Mouse (Mus musculus): ENCODE results near the gene Dhx29. TPM values are rescaled to one million over a fixed set of nuclear protein-coding genes. Genes with fewer than 3 reads are reported as not detected.

The Dhx29 gene
- polyA plus RNA-seq, 1 experiment: 34.9 TPM

DNA sequence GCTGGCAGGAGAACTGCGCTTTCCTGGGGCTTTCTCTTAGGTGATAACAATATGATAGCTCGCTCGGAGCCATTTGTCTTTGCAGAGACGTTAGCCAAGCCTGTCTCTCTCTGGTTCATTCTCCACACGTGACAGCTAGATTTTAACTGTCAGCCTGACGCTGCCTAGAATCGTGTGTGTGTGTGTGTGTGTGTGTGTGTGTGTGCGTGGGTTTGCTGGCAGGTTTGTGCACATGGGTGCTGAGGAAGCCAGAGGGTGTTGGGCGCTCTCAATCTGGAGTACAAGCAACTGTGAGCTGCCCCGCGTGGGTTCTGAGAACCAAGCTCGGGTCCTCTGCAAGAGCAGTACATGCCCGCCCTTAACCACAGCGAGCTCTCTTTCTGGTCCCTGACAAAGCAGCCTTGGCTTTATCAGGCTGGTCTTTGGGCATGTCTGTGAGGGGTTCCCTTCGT lies 14.7 kb downstream of the Dhx29 start:
- peaks cover 21% of the 10 kb centered on the region for H3K36me3 ChIP-seq (ENCODE audit: control insufficient read depth, insufficient read depth, low read length, poor library complexity, severe bottlenecking)
- H3K4me1 ChIP-seq (ENCODE audit: control insufficient read depth, insufficient read depth, low read length): no peaks in the 10 kb centered on the region
- no peak overlapping the region for H3K27ac ChIP-seq (ENCODE audit: insufficient read depth, low read length)
- H3K9ac ChIP-seq (ENCODE audit: low read depth, poor library complexity, severe bottlenecking): no peak overlapping the region
- no peaks in the 10 kb centered on the region for H3K9me3 ChIP-seq (replicated peaks; ENCODE audit: control insufficient read depth, insufficient read depth, low read length, poor library complexity, severe bottlenecking)
- H3K27me3 ChIP-seq (ENCODE audit: control insufficient read depth, insufficient read depth, low read length, poor library complexity, severe bottlenecking): no peaks in the 10 kb centered on the region
- H3K4me3 ChIP-seq (ENCODE audit: low read depth, low read length): no peak overlapping the region
- TF ChIP-seq CTCF (IDR thresholded peaks at IDR 0.05; ENCODE audit: low read depth, low read length) (no peak), POLR2A (IDR thresholded peaks at IDR 0.05; ENCODE audit: insufficient read depth, low read length) (no peak), EP300 (IDR thresholded peaks at IDR 0.05; ENCODE audit: insufficient read depth, low read depth, low read length) (no peak)

DNA sequence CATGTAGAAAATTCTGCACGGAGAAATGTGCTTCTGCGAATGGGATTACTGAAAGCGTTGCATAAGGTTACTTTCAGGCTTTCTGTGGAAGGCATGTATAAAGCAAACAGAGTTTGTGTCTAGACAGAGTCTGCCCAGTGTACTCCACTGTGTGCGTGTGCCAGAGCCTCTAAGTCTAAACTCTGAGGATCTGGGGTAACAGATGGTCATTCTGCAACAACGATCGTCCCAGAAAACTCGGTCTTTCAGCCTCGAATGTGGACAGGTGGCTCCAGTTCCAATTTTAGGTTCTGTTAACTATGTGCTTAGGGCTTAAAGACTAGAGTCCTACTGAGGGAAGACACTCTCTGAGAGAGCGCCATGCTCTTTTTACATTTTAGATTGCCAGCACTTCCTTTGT lies 18.1 kb downstream of the Dhx29 start:
- TF ChIP-seq POLR2A (IDR thresholded peaks at IDR 0.05; ENCODE audit: insufficient read depth, low read length) (no peak), CTCF (IDR thresholded peaks at IDR 0.05; ENCODE audit: low read depth, low read length) (no peak), EP300 (IDR thresholded peaks at IDR 0.05; ENCODE audit: insufficient read depth, low read depth, low read length) (no peak)

DNA sequence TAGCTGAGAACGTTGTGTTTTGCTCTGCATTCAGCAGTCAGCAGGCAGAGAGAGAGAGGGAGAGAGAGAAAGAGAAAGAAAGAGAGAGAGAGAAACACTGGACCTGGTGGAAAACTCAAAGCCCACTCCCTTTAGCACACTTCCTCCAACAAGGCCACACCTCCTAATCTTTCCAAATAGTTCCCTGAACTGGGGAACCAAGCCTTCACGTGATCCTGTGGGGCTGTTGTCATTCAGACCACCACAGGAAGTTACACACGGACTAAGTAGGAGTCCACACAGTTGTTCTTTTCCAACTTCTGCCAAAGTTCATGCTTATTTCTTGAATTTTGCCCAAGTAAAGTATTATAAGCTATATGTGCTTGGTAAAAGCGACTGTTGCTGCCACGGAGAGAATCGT lies 18.6 kb downstream of the Dhx29 start:
- peaks cover 24% of the 10 kb centered on the region for H3K36me3 ChIP-seq (ENCODE audit: control insufficient read depth, insufficient read depth, low read length, poor library complexity, severe bottlenecking)

More for the DNA sequence above, 18.1 kb downstream of the Dhx29 start:
- H3K27me3 ChIP-seq (ENCODE audit: control insufficient read depth, insufficient read depth, low read length, poor library complexity, severe bottlenecking): no peaks in the 10 kb centered on the region
- no peak overlapping the region for H3K4me3 ChIP-seq (ENCODE audit: low read depth, low read length)
- no peaks in the 10 kb centered on the region for H3K9me3 ChIP-seq (replicated peaks; ENCODE audit: control insufficient read depth, insufficient read depth, low read length, poor library complexity, severe bottlenecking)
- H3K4me1 ChIP-seq (ENCODE audit: control insufficient read depth, insufficient read depth, low read length): no peaks in the 10 kb centered on the region
- H3K9ac ChIP-seq (ENCODE audit: low read depth, poor library complexity, severe bottlenecking): no peak overlapping the region
- peaks cover 24% of the 10 kb centered on the region for H3K36me3 ChIP-seq (ENCODE audit: control insufficient read depth, insufficient read depth, low read length, poor library complexity, severe bottlenecking)
- no peak overlapping the region for H3K27ac ChIP-seq (ENCODE audit: insufficient read depth, low read length)

DNA sequence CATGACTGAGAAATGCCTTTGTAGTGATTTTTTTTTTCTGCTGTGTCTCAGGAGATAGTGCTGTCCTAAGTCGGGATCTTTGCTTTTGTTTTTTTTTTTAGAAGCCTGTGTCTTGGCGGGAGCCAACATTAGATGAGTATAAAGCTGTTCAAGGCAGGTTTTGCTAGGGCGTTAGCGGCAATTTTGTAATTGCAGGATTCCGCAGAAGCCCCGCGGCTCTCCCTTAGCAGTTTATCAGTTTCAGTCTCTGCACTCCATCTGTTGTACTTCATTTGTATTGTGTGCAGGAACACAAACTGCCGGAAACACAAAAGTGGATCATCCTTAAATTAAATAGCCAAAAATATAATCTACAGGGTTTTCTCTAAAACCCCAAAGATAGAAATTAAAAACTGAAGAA lies 26.8 kb downstream of the Dhx29 start:
- Histone ChIP-seq H3K9ac (ENCODE audit: low read depth, poor library complexity, severe bottlenecking) (no peak overlapping the region), H3K9me3 (replicated peaks; ENCODE audit: control insufficient read depth, insufficient read depth, low read length, poor library complexity, severe bottlenecking) (no peaks in the 10 kb centered on the region), H3K27me3 (ENCODE audit: control insufficient read depth, insufficient read depth, low read length, poor library complexity, severe bottlenecking) (no peaks in the 10 kb centered on the region), H3K36me3 (ENCODE audit: control insufficient read depth, insufficient read depth, low read length, poor library complexity, severe bottlenecking) (peaks cover 33% of the 10 kb centered on the region), H3K27ac (ENCODE audit: insufficient read depth, low read length) (no peak overlapping the region), H3K4me1 (ENCODE audit: control insufficient read depth, insufficient read depth, low read length) (no peaks in the 10 kb centered on the region), H3K4me3 (ENCODE audit: low read depth, low read length) (no peak overlapping the region)
- TF ChIP-seq CTCF (IDR thresholded peaks at IDR 0.05; ENCODE audit: low read depth, low read length) (no peak), POLR2A (IDR thresholded peaks at IDR 0.05; ENCODE audit: insufficient read depth, low read length) (no peak), EP300 (IDR thresholded peaks at IDR 0.05; ENCODE audit: insufficient read depth, low read depth, low read length) (no peak)

More for the DNA sequence above, 18.6 kb downstream of the Dhx29 start:
- no peak for TF ChIP-seq CTCF (IDR thresholded peaks at IDR 0.05; ENCODE audit: low read depth, low read length)
- no peak for TF ChIP-seq POLR2A (IDR thresholded peaks at IDR 0.05; ENCODE audit: insufficient read depth, low read length)
- no peak for TF ChIP-seq EP300 (IDR thresholded peaks at IDR 0.05; ENCODE audit: insufficient read depth, low read depth, low read length)
- Histone ChIP-seq H3K9me3 (replicated peaks; ENCODE audit: control insufficient read depth, insufficient read depth, low read length, poor library complexity, severe bottlenecking) (no peaks in the 10 kb centered on the region), H3K9ac (ENCODE audit: low read depth, poor library complexity, severe bottlenecking) (no peak overlapping the region), H3K27me3 (ENCODE audit: control insufficient read depth, insufficient read depth, low read length, poor library complexity, severe bottlenecking) (no peaks in the 10 kb centered on the region), H3K4me3 (ENCODE audit: low read depth, low read length) (no peak overlapping the region), H3K4me1 (ENCODE audit: control insufficient read depth, insufficient read depth, low read length) (no peaks in the 10 kb centered on the region), H3K27ac (ENCODE audit: insufficient read depth, low read length) (no peak overlapping the region)

DNA sequence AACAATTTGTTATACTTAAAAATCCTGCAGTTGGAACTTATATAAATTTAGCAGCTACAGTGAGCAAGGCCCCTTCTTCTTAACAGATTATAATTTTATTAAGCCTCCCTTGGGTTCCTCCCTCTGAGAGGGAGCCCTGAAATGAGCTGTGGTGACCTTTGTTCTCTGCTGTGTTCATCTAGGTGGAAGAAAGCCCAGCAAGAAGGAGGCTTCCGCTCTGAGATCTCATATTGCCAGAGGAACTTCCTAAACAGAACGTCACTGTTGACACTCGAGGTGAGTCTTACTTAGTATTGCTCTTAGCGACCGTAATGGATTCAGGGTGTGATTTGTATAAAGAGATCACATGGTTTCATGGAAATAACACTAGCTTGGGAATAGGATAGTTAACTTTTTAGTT lies 35.8 kb downstream of the Dhx29 start:
- Histone ChIP-seq H3K9ac (ENCODE audit: low read depth, poor library complexity, severe bottlenecking) (no peak overlapping the region), H3K4me1 (ENCODE audit: control insufficient read depth, insufficient read depth, low read length) (no peaks in the 10 kb centered on the region), H3K27me3 (ENCODE audit: control insufficient read depth, insufficient read depth, low read length, poor library complexity, severe bottlenecking) (no peaks in the 10 kb centered on the region), H3K36me3 (ENCODE audit: control insufficient read depth, insufficient read depth, low read length, poor library complexity, severe bottlenecking) (peaks cover 30% of the 10 kb centered on the region), H3K9me3 (replicated peaks; ENCODE audit: control insufficient read depth, insufficient read depth, low read length, poor library complexity, severe bottlenecking) (no peaks in the 10 kb centered on the region), H3K27ac (ENCODE audit: insufficient read depth, low read length) (no peak overlapping the region), H3K4me3 (ENCODE audit: low read depth, low read length) (no peak overlapping the region)
- TF ChIP-seq CTCF (IDR thresholded peaks at IDR 0.05; ENCODE audit: low read depth, low read length) (no peak), POLR2A (IDR thresholded peaks at IDR 0.05; ENCODE audit: insufficient read depth, low read length) (no peak), EP300 (IDR thresholded peaks at IDR 0.05; ENCODE audit: insufficient read depth, low read depth, low read length) (no peak)

DNA sequence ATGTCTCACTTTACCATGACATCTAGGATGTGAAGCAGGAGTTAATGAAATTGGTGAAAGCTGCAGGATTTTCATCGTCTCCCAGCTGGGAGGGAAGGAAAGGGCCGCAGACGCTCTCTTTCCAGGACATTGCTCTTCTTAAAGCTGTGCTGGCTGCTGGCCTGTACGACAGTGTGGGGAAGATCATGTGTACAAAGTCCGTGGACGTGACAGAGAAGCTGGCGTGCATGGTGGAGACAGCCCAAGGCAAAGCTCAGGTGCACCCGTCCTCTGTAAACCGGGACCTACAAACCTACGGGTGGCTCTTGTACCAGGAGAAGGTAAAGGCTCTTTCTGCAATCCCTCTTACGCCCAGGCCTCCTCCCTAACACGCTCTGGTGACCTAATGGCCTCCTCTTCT lies 37.2 kb downstream of the Dhx29 start:
- Histone ChIP-seq H3K27ac (ENCODE audit: insufficient read depth, low read length) (no peak overlapping the region), H3K4me3 (ENCODE audit: low read depth, low read length) (no peak overlapping the region), H3K4me1 (ENCODE audit: control insufficient read depth, insufficient read depth, low read length) (no peaks in the 10 kb centered on the region), H3K36me3 (ENCODE audit: control insufficient read depth, insufficient read depth, low read length, poor library complexity, severe bottlenecking) (peaks cover 27% of the 10 kb centered on the region), H3K27me3 (ENCODE audit: control insufficient read depth, insufficient read depth, low read length, poor library complexity, severe bottlenecking) (no peaks in the 10 kb centered on the region), H3K9me3 (replicated peaks; ENCODE audit: control insufficient read depth, insufficient read depth, low read length, poor library complexity, severe bottlenecking) (no peaks in the 10 kb centered on the region), H3K9ac (ENCODE audit: low read depth, poor library complexity, severe bottlenecking) (no peak overlapping the region)
- no peak for TF ChIP-seq POLR2A (IDR thresholded peaks at IDR 0.05; ENCODE audit: insufficient read depth, low read length)
- no peak for TF ChIP-seq EP300 (IDR thresholded peaks at IDR 0.05; ENCODE audit: insufficient read depth, low read depth, low read length)
- no peak for TF ChIP-seq CTCF (IDR thresholded peaks at IDR 0.05; ENCODE audit: low read depth, low read length)
